Mouse (Mus musculus) thymus, postnatal 4 days (tissue): ENCODE measurements around the gene Duoxa1.
"Not testable (repeated sequence)": the region's sequence is repeated elsewhere in the genome, so short reads cannot be mapped to it uniquely, and the experiment has no call there.

ENCODE experiments used
- DNase-seq: peaks from one replicate; pipeline ENCODE4 v3.0.0; 2021

Duoxa1 gene

DNA sequence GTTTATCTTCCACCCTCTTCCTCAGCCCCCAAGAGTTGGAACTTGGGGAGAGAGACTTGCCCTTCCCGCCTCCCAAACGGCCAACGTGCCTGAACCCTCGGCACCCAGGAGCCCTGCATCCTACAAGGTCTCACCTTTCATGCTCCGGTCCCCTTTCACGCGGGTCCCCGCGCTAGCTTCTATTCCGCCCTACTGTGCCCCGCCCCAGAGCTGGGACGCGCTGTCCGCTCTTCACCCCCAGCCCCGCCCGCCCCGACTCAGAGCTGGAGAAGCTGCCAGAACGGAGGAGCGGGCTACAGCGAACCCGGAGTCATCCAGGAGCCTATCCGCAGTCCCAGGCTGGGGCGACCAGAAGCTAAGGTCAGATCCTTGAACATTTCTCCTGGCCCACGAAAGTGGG lies at the start of gene Duoxa1:
Duoxa1 (minus strand) TSS at position 195 of the 400 bp plus-strand sequence.
- no peak for DNase-seq

DNA sequence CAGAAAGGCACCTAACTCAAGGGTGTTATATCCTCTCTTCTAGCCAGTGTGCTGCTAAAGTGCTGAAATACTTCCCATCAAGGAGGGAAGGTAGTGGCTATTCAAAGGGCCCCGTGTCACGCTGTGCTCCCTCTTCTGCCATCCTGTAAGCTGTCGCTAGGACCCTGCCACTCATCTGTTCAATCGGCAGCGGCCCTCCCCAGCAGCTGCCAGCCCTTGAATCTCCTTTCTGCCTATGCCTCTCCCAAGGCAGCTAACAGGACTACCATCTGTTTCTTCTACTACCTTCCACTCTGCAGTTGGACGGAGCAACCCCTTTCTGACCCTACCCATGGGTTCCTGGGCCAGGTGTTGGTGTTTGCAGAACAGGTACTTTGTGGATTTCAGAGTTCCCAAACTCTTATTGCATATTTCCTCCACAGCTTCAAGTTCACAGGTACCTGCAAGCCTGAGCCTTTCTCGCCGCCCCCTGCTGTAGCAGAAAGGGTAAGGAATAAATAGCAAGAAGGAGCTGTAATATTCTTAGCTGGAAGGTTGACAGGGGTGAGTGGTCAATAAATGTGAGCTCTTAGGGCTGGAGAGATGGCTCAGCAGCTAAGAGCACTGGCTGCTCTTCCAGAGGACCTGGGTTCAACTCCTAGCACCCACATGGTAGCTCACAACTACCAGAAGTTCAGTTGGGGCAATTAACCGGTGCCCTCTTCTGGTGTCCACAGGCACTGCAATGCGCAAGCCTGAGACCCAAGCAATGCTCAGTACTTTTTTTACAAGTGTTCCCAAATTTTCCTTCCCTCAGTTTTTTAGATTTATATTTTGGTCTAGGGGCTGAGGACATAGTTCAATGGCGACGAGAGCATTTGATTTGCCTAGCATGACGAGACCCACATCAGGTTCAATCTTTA lies 49.3 kb upstream of the Duoxa1 start:
- DNase-seq: no peak

DNA sequence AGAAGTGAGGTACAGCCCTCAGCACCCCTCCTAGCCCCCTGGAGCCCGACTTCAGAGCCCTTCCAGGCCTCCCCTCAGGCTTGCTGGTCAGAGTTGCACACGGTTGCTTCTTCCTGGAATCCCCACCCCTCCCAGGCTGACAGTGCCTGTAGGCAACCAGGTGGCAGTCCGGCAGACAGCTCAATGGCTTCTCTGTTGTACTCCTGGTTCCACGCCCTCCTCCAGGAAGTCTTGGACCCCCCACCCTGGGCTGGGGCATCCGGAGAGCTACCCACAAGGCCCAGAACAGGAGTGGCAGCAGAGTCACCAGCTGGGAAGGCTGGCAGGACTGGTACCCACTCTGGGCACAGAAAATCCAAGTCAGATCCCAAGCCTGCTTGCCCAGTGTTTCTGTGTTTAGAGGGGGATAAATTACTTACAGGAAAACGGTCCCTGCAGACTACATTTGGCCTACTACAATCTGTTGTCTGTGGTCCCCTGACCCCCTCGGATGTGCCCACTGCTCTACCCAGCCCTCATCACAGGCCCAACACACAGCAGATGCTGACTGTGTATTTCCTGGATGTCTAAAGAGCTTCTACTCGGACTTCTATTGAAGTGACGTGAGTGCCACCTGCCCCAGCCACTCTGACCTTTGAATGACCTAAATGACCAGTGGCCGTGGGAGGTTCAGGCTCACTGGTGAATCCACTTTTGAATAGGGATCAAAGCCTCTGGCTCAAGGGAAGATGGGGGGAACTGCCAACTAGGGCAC lies 48.5 kb upstream of the Duoxa1 start:
- DNase-seq: no peak

DNA sequence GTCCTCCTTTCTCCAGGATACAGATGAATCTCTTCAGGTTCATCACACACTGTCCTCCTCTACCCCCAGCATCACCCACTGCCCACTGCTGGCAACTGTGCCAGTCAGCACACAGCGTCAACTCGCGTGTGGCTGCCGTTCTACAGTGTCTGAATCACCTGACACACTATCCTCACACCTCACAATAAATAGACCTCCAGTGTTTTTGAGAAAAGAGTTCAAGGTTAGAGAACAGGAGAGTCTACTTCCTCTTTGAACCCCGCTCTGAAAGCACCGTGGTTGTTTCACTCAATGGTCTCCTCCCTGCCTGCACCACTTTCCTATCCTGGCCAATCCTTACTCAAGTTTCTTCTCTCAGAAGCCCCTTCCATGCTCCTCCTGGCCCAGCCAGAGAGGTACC lies 47.7 kb upstream of the Duoxa1 start:
- no peak for DNase-seq

DNA sequence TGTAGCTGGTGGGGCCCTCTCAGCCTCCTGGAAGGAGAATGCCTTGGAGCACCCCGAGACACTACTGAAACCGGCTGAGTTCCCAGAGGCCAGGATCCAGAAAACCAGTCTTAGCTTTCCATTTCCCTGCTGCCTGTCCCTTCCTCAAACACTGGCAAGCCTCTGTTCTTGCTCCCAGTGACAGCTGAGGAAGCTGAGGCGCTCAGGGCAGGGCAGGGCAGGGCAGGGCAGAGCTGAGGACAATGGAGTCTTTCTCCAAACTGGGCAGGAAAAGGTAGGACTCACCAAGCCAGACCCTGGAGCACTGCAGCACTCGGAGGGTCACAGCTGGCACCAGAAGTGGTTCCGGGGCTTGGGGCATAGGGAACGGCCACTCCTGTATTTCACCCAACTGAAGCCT lies 46.8 kb upstream of the Duoxa1 start:
- DNase-seq: no peak

DNA sequence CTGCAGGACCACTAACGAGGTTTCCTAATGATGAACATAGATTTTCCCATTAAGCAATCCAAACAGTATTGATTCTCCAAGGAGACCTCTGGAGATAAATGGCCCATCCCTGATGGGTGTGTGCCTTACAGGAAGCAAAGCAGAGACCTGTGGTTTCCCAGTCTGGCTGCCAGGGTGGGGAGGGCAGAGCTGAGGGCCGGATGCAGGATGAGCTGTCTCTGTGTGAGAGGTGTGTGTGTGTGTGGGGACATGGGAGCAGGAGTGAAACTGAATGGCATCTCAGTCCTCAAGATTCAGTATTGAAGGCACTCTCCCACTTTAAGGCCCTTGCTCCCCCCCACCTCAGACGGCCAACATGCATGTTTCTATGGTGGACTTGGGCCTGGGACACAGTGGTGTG lies 42.7 kb upstream of the Duoxa1 start:
- DNase-seq: no peak

DNA sequence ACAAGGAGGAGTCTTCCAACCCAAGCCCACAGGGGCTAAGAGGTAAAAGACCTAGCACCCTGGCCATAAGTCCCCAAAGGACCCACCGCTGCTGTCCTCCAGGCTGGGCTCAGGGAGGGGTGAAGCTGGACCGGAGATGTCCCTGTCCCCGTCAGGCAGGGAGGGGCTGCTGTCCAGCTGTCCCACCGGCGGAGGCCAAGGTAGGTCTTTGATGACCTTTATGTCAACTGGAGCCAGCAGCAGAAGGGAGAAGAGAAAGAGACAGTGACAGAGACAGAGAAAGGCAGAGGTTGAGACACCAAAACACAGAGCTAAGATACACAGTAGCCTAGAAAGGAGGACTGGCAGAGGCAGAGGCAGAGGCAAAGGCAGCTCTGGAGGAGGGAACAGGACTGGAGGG lies 41.9 kb upstream of the Duoxa1 start:
- no peak for DNase-seq

DNA sequence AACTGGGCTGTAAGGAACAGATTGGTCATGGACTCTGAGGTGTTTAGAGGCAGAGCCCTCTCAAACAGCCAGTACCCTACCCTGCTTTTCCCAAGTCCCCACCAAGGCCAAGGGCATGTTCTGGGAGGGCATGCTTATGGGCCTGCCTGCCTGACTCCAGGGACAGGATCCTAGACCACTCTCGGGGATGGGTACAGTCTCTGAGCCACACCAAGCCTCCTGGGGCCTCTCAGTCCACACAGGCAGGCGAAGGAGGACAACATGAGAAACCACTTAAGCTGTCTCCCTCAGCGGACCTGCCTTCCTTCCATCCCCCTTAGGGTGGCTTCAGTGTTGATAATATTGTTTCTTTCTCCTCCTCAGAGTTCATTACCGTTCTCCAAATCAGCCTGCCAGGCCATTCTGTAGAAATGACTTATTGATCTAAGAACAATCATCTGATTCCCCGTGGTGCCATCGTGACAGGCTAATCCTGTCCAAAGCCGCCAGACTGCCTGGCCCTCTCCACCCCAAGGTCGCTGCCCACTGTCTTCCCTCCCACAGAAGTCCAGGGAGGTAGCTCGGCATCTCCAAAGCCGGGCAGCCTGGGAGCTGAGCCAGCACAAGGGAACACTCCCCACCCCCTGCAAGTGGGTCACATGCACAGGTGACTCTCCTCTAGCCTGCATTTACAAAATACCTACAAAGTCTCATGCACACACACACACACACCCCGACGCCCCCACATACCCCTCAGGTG lies 40.8 kb upstream of the Duoxa1 start:
- no peak for DNase-seq

DNA sequence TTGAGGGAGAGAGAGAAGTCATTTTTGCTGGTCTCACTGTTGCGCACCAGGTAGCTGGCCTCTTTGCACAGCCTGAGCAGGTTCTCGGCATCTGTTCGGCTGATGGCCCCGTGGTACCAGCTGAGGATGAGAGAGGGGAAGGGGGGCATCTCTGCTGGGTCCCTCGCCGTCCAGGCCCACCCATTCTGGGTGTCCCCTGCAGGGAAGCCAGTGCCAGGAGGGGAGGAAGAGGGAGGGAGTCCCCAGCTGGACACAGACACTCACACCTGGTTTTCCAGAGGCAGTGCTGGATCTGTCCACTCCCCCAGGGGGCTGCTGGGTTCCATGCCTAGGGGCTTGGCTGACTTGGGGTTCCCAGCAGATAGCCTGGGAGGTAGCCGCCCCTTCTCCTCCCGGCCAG lies 40.2 kb upstream of the Duoxa1 start:
- DNase-seq: no peak

DNA sequence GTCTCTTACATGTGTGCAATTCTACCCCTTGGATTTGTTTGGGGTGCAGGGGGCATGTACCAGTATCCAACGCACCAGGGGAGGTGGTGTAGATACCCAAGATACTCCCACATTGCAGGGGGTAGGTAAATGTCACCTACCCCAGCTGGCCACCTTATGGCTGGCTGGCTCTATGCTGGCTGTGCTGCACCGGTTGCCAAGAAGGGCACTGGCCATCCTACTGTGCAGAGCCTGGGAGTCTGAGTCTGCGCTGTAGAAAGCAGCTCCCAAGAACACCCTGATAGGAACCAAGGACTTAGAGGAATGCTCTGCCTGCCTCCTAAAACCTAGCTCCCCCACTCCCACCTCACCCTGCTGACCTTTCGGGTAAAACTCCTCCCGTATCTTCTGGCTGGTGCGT lies 39.5 kb upstream of the Duoxa1 start:
- no peak for DNase-seq

DNA sequence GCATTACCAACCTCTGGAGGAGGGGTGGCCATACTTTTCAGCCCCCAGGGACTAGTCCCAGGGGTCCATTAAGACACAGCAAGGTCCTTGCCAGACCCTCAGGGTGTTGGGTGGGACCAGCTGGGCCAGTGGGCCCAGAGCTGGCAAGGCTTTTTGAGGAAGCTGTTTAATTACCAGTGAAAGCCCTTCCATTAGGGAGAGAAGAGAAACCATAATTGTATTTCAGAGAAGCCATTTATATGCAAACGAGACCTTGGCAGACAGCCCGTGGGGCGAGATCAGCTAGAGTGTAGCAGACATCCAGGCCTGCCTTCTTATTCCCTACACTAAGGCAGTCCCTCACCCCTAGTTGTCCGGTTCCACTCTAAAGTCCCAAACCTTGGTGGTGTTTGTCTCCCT lies 38.4 kb upstream of the Duoxa1 start:
- no peak for DNase-seq

DNA sequence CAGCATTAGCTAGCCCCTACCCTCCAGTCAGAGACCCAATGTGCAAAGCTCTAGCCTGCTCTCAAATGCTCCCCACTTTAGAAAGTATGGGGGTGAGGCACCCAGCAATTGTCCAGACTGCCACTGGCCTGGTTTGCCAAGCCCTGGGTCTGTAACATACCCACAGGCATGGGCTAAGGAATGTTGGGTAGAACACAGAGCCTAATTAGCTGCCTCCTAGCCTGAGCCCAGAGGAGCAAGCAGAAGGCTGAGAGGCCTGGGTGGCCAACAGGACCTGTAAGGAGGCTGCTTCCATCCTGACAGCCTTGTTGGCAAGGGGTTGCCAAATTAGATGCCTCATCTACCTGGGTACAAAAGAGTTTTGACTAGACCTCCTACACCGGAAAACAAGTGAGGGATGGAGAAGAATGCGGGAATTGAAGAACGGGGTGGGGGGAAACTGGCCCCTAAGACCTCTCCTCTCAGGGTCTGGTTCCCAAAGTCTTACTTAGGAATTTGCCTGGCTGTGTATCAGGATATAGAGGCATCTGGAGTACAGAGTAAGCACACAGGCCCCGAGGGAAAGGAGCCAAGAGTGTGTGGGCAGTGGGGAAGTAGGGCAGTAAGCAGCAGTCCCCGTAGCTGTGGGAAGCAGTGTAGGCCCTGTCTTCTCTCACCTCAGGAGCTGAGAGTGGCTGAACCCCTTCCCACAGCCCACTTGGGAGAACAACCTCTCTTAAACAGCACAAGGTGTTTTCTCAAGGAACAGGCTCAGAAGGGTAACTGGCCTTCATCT lies 37.8 kb upstream of the Duoxa1 start:
- no peak for DNase-seq

DNA sequence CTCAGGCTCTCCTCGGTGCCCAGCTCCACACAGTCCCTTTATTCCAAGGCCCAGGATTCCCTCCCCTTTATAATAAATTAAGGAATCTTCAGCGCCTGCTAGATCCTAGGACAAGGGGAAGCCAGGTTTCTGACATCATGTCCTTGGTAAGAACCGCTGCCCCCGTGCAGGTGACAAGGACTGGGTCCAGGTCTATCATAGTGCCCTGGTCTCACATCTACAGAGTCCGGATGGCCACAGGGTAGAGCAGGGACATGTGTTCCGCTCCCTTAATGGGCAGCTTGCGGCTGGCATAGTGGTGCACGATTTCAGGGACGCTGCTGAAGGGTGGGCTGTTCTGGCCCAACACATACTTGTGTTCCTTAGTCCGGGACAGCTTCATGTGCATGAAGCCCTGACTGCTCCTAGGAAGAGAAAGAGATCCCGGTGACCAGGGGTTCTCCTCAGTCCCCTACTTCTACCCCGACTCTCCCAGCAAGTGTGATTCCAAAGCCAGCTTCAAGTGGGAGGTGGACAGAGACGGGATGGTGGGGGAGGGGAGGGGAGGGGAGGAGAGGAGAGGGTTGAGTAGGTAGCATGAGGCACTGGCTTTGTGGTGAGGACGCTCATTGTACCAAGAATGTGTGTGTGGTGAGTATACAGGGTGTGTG lies 35.7 kb upstream of the Duoxa1 start:
- peak; percentile 45 for DNase-seq

DNA sequence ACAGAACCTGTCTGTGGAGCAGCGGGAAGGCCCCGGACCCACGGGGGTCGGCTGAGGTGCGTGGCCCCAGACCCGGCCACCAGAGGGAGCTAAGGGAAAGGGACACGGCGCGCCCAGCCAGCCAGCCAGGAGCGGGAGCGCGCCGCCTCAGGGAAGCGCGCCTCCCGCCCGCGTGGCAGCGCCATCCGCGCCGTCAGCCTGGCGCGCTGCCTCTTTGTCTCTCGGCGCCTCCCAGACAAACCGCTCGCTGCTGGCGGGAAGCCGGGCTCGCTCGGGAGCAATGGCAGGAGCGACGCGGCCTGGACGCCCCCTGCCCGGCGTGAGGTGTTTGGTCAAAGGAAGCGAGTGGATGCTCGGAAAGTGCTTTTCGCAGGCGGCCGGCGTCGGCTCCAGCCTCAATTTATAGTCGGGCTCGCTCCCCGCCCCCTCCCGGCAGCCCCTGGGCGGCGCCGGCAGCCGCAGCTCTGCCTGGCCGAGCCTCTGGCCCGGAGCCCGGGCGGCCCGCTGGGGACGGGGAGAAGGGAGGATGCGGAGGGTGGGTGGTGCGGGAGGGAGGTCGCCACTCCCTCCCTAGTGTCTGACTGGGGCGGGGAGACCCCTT lies 35.1 kb upstream of the Duoxa1 start:
- DNase-seq: peak; percentile 96

DNA sequence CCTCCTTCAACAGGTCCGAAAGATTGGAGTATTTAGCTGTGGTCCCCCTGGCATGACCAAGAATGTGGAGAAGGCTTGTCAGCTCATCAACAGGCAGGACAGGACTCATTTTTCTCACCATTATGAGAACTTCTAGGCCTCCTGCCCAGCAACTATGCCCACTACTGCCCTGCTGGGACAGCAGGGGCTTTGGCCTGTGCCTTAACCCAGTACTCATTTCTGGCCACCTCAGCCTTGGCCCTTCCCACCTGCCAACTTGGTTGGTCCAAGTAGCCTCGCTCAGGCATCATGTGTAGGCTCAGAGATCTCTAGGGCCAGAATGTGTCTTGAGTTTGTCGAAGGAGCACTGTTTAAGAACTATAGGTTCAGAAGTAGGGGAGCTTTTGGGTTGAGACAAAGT lies 33.7 kb upstream of the Duoxa1 start:
- no peak for DNase-seq

DNA sequence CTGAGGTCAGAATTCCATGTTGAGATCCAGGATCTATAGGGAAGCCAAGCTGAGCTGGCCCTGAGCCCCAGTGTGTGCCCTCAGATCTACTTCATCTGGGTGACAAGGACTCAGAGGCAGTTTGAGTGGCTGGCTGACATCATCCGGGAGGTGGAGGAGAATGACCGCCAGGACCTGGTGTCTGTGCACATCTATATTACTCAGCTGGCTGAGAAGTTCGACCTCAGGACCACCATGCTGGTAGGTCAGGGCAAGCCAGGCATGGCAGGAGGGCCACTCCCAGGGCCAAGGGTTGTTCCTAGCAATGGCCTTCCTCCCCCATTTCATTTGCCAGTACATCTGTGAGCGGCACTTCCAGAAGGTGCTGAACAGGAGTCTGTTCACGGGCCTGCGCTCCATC lies 32.6 kb upstream of the Duoxa1 start:
- DNase-seq: not testable (repeated sequence)

DNA sequence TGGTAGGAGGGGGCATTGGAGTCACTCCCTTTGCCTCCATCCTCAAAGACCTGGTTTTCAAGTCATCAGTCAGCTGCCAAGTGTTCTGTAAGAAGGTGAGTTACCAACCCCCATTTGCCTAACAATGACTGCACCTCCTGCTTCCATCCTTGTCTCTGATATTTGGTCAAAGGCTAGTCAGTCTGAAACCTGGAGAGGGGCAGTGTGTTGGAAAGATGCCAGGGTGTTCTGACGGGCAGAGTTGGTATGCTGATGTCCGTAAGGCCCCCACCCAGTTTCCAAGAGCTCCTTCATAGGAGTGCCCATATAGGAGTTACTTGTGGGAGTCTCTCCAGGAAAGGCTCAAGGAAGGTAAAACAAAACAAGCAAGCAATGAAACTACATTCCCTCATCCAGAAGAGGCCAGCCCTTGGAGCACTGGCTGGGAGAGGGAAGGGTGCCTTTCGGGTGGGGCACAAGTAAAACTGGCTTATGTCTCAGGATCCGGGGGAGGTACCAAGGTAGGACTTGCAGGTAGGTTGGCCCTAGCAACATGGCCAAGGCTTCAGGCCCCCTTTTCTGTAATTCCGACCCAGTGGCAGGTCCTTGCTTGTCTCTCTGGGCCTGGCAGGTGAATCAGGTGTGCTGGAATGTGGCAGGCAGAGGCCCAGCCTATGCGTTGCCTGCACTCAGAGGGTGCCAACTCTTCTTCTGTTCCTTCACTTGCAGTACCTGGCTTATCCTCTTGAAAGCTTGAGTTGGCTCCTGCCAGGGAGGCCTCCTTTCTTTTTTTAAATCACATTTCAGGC lies 31.8 kb upstream of the Duoxa1 start:
- DNase-seq: no peak

DNA sequence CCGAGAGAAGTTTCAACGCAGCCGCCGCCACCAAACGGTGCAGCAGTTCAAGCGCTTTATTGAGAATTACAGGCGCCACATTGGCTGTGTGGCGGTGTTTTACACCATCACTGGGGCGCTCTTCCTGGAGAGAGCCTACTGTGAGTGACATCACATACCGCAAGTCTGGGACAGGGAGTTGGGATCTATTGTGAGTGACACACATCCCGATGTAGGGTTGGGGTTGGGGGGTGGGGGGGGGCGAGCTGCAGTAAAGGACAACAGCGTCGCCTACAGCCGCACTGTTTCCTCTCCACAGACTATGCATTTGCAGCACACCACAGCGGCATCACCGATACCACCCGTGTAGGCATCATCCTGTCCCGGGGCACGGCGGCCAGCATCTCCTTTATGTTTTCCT lies 23.8 kb upstream of the Duoxa1 start:
- DNase-seq: no peak

DNA sequence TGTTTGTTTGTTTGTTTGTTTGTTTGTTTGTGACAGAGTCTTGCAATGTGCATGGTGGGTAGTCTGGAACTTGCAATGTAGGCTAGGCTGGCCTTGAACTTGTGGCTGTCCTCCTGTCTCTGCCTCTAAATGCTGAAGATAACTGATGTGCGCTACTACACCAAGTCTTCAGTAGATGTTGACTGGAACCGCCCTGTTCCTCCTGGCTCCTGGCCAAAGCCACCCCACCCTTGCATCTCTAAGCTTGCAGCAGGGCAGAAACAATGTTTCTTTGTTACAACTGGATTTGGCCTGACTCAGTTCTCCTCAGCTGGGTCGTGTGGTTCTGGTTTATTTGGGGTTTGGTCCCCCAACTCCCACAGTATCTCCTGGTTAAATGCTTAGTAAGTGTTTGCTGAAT lies 20.6 kb upstream of the Duoxa1 start:
- DNase-seq: no peak

DNA sequence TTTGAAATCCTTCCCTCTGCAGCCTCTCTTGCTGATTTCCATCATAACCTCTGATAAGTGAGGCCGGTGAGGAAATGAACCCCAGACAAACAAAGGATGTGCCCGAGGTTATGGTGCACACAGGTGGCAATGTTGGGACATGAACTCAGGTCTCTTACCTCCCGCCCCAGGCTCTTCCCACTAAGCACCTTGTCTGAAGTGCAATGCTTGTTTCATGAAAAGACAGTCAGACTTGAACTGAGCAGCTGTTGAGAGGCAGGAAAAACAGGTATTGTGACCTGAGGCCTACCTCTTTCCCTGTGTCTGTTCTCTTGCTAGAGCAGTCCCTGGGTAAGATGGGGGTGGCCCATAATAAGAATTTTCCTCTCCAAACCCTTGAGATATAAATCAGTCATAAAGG lies 18.7 kb upstream of the Duoxa1 start:
- DNase-seq: no peak

DNA sequence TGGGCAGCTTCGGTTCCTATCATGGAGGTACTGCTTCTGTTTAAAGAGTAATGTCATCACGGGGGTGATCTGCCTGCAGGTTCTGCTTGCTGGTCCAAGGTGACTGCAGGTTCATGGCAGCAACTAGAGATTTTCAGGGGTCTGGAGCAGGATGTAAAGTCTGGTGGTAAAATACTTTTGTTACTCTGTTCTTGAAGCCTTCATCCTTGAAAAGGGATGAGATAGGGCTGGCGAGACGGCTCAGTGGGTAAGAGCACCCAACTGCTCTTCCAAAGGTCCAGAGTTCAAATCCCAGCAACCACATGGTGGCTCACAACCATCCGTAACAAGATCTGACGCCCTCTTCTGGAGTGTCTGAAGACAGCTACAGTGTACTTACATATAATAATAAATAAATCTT lies 16.8 kb upstream of the Duoxa1 start:
- DNase-seq: not testable (repeated sequence)
